Comparison of ENCODE assay signal across 16 mouse cellular contexts in the genomic region with DNA sequence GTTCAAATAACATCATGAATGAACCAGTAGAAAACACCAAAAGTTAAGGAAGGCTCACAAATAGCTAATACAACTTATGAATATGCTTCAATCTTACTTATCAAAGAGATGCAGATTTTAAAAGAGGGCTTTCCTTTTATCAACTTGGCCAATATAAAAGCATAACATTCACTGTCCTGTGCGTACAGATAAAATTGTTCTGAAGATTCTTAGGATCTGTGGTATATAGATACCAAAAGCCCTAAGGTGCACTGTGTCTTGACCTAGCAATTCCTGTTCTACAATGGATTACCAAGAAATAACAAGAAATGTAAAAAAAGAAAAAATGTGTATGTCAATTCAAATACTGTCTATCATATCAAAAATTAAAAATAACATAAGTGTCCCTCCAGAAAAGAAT.
"Had no signal": no experiment of that assay in that cellular context is flagged by ENCODE, and none has a peak within 500 bp of the region (broad histone marks: within the 10 kb centered on the region; RNA-seq: fewer than 3 reads in every experiment).

No protein-coding gene starts in this region.

- H3K4me3 ChIP-seq: left cerebral cortex, adult 2 months; limb, embryonic 12.5 days; limb, embryonic 15.5 days; neural tube, embryonic 12.5 days had no signal

- H3K27me3 ChIP-seq: limb, embryonic 12.5 days; limb, embryonic 15.5 days; neural tube, embryonic 12.5 days had no signal

- H3K4me1 ChIP-seq: limb, embryonic 12.5 days; limb, embryonic 15.5 days had no signal

- DNase-seq: kidney, adult 2 months; kidney, postnatal 36 days; layer of hippocampus, postnatal 36 days; left cerebral cortex, postnatal 4 days; lung, adult 2 months; lung, postnatal 14 days; lung, postnatal 4 days; midbrain, embryonic 14.5 days; thymus, adult 18-20 months had no signal

- H3K4me2 ChIP-seq: limb, embryonic 12.5 days; limb, embryonic 15.5 days; midbrain, embryonic 11.5 days; neural tube, embryonic 12.5 days had no signal

- H3K9me3 ChIP-seq: limb, embryonic 12.5 days; limb, embryonic 15.5 days; neural tube, embryonic 12.5 days had no signal

- H3K9ac ChIP-seq: limb, embryonic 12.5 days; limb, embryonic 15.5 days; neural tube, embryonic 12.5 days had no signal

- H3K36me3 ChIP-seq: limb, embryonic 12.5 days; limb, embryonic 15.5 days; neural tube, embryonic 12.5 days had no signal

- ATAC-seq: intestine, postnatal 0 days had no signal

- H3K27ac ChIP-seq: kidney, postnatal 0 days; left cerebral cortex, adult 2 months; limb, embryonic 12.5 days; limb, embryonic 15.5 days; neural tube, embryonic 12.5 days had no signal
